Mouse (Mus musculus) G1E (cell line): ENCODE results near the gene Itsn1. TPM values are rescaled to one million over a fixed set of nuclear protein-coding genes. Genes with fewer than 3 reads are reported as not detected.
A peak's percentile ranks its signal among the peaks of the same experiment; 100 is the strongest.

ENCODE experiments used
- ATAC-seq: 2 replicates; pipeline ENCODE4 v1.8.0; 2016; ENCODE audit warnings: mild to moderate bottlenecking; ENCODE audit not compliant: insufficient number of reproducible peaks, poor library complexity, low FRiP score, severe bottlenecking; ENCODE audit errors: extremely low read depth
- DNase-seq: peaks from one replicate; pipeline ENCODE4 v3.0.0; 2012; ENCODE audit warnings: low spot score
- H3K27me3 ChIP-seq: 2 replicates; pipeline ENCODE4 v1.6.1; 2012; ENCODE audit warnings: mild to moderate bottlenecking, low read length, inconsistent platforms; ENCODE audit not compliant: insufficient read depth
- H3K36me3 ChIP-seq: replicated peaks from 2 replicates; pipeline ENCODE3; 2012; ENCODE audit warnings: mild to moderate bottlenecking, inconsistent platforms
- H3K4me1 ChIP-seq: 2 replicates; pipeline ENCODE4 v1.6.1; 2012; ENCODE audit warnings: low read depth, low read length, inconsistent platforms, mixed read lengths; ENCODE audit not compliant: insufficient read depth
- H3K4me3 ChIP-seq: 2 replicates; pipeline ENCODE4 v1.5.1; 2012; ENCODE audit warnings: low read depth, mild to moderate bottlenecking, inconsistent platforms, low read length, moderate library complexity, mixed read lengths
- H3K9me3 ChIP-seq: replicated peaks from 2 replicates; pipeline ENCODE4 v1.6.1; 2012; ENCODE audit warnings: inconsistent platforms
- CTCF ChIP-seq: IDR thresholded peaks from 2 replicates; pipeline ENCODE4 v1.5.1; 2012; ENCODE audit warnings: low read depth, low read length, inconsistent platforms, mixed read lengths
- GATA1 ChIP-seq: IDR thresholded peaks from 2 replicates; pipeline ENCODE4 v1.6.1; 2012; ENCODE audit warnings: borderline replicate concordance, low read length, inconsistent platforms, mixed read lengths
- GATA2 ChIP-seq: IDR thresholded peaks from 2 replicates; pipeline ENCODE4 v1.6.1; 2012; ENCODE audit warnings: low read depth, low read length, inconsistent platforms, borderline replicate concordance
- POLR2AphosphoS5 ChIP-seq: IDR thresholded peaks from 2 replicates; pipeline ENCODE4 v1.6.1; 2012; ENCODE audit warnings: low read depth, low read length, inconsistent platforms; ENCODE audit not compliant: insufficient replicate concordance
- TAL1 ChIP-seq: conservative IDR thresholded peaks from 2 replicates; pipeline ENCODE4 v1.6.1; 2012; ENCODE audit warnings: low read depth, low read length, inconsistent platforms, mixed read lengths
- polyA plus RNA-seq: library from polyadenylated mRNA; stranded (reverse); fragments of >175 nt; gene quantifications from 2 replicates; pipeline ENCODE4 v1.2.3, GENCODE M21; 2012
- total RNA-seq, 2 experiments: library from RNA; stranded (forward) in 1 of 2; stranded (reverse) in 1 of 2; fragments of 200-1000 nt in 1 of 2; fragments of >200 nt in 1 of 2; fragmentation: Nextera tagmentation in 1 of 2; gene quantifications; 2 replicates each; pipeline ENCODE4 v1.2.3; 2014 to 2017

Itsn1 gene
- total and polyA plus RNA-seq, 3 experiments, result 19.9 to 64.8 (median 32.6) TPM

DNA sequence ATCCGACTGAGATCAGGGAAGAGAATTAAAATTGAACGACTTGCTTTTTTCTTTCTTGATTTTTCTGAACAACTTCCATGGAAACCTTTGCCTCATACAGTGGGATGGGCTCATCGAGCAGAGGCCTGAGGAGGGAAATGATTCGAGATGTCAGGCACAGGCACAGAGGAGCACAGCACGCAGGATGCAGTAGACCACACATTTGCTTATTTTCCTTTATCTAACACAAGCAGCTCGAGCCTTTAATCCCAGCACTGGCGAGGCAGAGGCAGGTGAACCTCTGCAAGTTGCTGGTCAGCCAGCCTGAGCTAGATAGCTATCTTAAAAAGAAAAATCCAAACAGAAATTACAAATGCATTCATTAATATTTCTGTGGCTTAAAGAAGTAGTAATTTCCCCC is 39.3 kb upstream of the Itsn1 start:
- ATAC-seq (peak; percentile 46), DNase-seq (no peak)
- Histone ChIP-seq H3K27me3 (no peaks in the 10 kb centered on the region), H3K36me3 (peaks cover 59% of the 10 kb centered on the region), H3K4me1 (peaks cover 49% of the 10 kb centered on the region), H3K9me3 (no peaks in the 10 kb centered on the region), H3K4me3 (peak overlapping the region; percentile 93; the same call in 1 of the 2 replicates)
- peak; percentile 23; the same call in 1 of the 2 replicates for TF ChIP-seq TAL1
- no peak for TF ChIP-seq CTCF

DNA sequence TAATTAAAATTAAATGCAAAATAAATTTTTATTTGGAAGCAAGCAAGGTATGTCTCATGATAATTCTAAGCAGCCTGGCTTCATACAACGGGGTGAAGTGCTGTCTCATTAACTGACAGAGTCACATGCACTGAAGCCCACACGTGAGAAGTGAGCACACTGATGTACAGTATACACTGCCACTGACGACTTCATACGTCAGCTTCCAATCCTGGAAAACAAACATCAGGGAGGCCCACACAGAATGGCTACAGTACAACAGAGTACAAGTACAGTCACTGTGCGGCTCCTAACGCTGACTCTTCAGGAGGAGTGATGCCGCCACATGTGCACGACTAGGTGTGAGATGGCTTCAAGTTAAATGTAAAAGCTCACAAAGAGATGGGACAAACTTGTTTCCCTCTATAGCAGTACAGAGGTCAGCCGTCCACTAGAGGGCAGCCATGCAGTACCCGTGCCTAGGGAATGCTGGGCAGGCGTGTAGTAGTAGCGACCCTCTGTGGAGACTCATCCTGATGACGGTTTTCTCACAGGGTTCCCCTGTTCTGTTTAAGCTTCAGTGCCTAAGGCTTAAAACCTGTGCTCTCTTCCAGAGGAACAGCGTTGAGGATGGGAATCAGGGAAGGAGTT is 34.5 kb upstream of the Itsn1 start:
- peaks cover 72% of the 10 kb centered on the region for H3K36me3 ChIP-seq
- no peaks in the 10 kb centered on the region for H3K27me3 ChIP-seq
- DNase-seq (peak; percentile 71), ATAC-seq (peak; percentile 77)
- H3K9me3 ChIP-seq, result no peaks in the 10 kb centered on the region
- H3K4me3 ChIP-seq, result no peak overlapping the region
- peaks cover 26% of the 10 kb centered on the region for H3K4me1 ChIP-seq
- TF ChIP-seq TAL1 (no peak), CTCF (peak; percentile 74), GATA2 (no peak), GATA1 (no peak), POLR2AphosphoS5 (no peak)

DNA sequence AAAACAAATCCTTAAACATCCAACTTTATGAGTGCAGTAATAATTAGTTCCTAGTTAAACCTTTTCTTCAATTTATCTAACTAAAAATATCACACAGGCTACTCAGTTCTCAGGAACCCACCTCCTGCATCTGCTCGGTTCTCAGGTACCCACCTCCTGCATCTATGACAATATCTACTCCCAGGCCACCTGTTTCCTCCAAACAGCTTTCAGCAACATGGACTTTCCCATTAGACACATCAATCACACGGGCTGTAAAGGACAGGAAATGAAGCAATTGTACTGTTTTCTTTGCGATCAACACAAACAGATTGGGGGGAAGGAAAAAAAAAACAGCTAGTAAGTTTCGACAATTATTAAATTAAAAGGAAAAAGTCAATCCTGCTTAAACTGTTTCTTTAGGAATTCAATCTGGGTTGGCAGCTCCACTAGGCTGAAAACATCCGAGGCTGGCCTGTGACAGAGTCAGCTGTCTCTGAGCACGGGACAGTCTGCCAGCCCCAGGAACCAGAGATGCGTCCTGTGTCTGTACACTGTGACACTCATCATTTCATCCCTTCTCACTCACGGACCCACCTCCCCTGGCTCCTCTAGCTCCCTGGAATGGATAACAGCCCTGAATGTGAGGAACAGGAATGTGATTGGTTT is 33.8 kb upstream of the Itsn1 start:
- no peaks in the 10 kb centered on the region for H3K9me3 ChIP-seq
- H3K27me3 ChIP-seq, result no peaks in the 10 kb centered on the region
- no peak for TF ChIP-seq CTCF
- H3K4me3 ChIP-seq, result no peak overlapping the region
- H3K4me1 ChIP-seq, result peaks cover 20% of the 10 kb centered on the region
- ATAC-seq (no peak), DNase-seq (no peak)
- peaks cover 72% of the 10 kb centered on the region for H3K36me3 ChIP-seq

DNA sequence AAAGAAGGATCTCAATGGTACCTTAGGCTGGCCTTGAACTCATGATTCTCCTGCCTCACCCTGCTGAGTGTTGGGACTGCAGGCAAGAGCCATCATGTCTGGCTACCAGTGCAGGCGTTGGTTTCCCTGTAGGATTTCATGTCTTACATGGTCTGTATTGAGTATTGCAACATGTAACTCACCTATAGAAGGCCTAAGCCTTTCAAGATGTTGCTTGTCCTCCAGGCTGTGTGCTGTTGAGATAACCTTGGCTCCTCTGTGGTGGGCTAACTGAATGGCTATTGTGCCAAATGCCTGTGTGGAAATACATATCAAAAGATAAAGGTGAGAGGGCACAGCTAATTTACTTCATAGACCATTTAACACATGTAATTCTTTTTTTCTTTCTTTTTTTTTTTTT is 30.1 kb upstream of the Itsn1 start:
- H3K9me3 ChIP-seq, result no peaks in the 10 kb centered on the region
- no peaks in the 10 kb centered on the region for H3K27me3 ChIP-seq
- no peak for ATAC-seq
- H3K36me3 ChIP-seq, result peaks cover 83% of the 10 kb centered on the region
- H3K4me1 ChIP-seq, result peaks cover 14% of the 10 kb centered on the region
- DNase-seq, result no peak
- no peak overlapping the region for H3K4me3 ChIP-seq
- TF ChIP-seq CTCF (no peak), GATA1 (no peak), TAL1 (no peak), GATA2 (no peak), POLR2AphosphoS5 (no peak)

DNA sequence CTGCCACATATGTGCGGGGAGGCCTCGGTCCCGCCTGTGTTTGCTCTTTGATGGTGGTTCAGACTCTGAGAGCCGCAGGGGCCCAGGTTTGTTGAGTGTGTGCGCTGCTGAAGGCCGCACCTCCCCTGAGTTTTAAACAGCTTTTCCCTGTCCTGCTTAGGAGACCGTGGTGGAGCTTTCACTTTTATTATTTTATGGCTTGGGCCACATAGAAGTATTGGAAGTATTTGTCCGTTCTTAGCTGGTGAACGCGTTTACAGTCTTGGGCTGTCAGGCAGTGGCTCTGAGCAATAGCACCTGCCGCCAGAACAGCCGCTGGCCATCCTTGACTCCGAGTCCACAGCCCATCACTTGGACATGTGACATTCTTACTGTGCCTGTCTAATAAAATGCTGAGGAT is 27.2 kb upstream of the Itsn1 start:
- no peak for TF ChIP-seq POLR2AphosphoS5
- TF ChIP-seq TAL1, result no peak
- no peaks in the 10 kb centered on the region for H3K9me3 ChIP-seq
- ATAC-seq (no peak), DNase-seq (no peak)
- peaks cover 2% of the 10 kb centered on the region; the same call in 1 of the 2 replicates for H3K4me1 ChIP-seq
- H3K4me3 ChIP-seq, result no peak overlapping the region
- H3K36me3 ChIP-seq, result peaks cover 78% of the 10 kb centered on the region
- H3K27me3 ChIP-seq, result no peaks in the 10 kb centered on the region

DNA sequence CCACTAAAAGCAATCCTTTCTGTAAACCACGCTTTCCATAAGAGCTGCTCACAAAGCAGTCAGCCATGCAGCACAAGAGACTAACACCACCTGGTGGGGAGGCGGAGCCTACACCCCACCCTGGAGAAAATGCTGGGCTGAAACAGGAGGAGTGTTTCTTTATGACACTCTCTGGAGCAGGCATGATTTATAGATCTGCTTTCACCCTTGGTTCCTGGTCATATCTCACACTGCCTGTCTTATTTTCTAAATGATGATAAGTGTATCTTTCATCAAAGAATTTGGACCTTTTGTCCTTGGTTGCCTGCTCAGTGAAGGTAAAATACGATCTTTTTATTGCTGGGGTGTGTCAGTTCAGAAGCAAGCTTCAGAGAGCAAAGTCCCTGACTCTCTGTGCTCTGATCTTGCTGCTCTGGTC is 26.3 kb upstream of the Itsn1 start:
- ATAC-seq (no peak), DNase-seq (no peak)

More for the DNA sequence above, 26.3 kb upstream of the Itsn1 start:
- H3K4me1 ChIP-seq, result peaks cover 2% of the 10 kb centered on the region; the same call in 1 of the 2 replicates
- H3K36me3 ChIP-seq, result peaks cover 79% of the 10 kb centered on the region
- TF ChIP-seq TAL1 (no peak), GATA2 (no peak), GATA1 (no peak), CTCF (no peak), POLR2AphosphoS5 (no peak)
- no peak overlapping the region for H3K4me3 ChIP-seq
- no peaks in the 10 kb centered on the region for H3K27me3 ChIP-seq
- H3K9me3 ChIP-seq, result no peaks in the 10 kb centered on the region
